Mouse (Mus musculus) frontal cortex, postnatal 25 days (tissue): ENCODE measurements at regions not wholly inside any gene's neighbourhood (a gene's known extent, or its start where the extent isn't known, plus 50 kb on each side); places are given as distances from the start of the nearest gene placed in this dataset.

Experiments
- DNase-seq, 2 experiments: peaks; one replicate each; pipeline ENCODE4 v3.0.0; 2022; ENCODE audit warnings: low spot score in 2 of 2

- DNase-seq, result no peak
These were observed 162.2 kb upstream of the Brinp1 start for GRCm38 (mm10) chr4:69116353-69116752.

- no peak for DNase-seq
These were observed 151.0 kb upstream of the Brinp1 start for GRCm38 (mm10) chr4:69105188-69105587.

- peak; percentile 5 to 8 for DNase-seq
These were observed 141.7 kb upstream of the Brinp1 start for GRCm38 (mm10) chr4:69095748-69096408.

DNA sequence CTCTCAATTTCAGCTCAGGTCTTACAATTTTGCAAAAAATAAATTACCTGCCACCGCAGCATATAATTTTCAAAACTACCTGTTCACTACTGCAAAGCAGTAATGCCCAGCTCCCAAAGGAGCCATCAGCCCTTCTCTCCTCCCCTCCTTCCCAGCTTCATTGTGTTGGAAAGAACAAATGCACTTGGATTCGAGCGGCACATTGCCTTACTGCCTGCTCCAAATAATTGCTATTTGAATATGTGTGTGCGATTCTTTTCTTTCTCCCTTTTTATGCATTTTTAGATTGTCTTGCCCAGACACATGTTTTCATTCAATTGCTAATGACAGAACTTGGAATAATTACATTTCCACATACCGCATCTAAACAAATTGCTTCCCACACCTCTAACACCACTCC is 123.9 kb upstream of the Brinp1 start:
- DNase-seq, result no peak

- no peak for DNase-seq
These were observed 123.1 kb upstream of the Brinp1 start for GRCm38 (mm10) chr4:69077316-69077715.

- DNase-seq, result no peak
These were observed 85.6 kb upstream of the Brinp1 start for GRCm38 (mm10) chr4:69039645-69040342.

DNA sequence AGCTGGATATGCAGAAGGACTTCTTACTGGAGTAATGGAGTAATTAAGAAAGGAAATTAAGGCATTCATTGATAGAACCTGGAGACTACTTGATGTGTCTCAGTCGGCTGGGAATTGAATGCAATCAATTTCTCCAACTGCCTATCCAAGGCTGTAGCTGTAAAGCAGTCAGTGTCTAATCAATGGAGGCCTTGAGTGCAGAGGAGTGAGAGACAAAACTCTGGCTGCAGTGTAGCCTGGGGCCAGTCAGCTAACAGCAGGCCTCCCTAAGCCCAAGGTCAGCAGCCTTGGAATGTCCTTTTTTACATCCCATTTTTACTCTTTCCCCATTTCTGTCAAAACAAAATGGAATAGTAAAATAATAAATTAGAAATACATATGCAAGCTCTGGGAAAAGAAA is 80.0 kb upstream of the Brinp1 start:
- no peak for DNase-seq

DNA sequence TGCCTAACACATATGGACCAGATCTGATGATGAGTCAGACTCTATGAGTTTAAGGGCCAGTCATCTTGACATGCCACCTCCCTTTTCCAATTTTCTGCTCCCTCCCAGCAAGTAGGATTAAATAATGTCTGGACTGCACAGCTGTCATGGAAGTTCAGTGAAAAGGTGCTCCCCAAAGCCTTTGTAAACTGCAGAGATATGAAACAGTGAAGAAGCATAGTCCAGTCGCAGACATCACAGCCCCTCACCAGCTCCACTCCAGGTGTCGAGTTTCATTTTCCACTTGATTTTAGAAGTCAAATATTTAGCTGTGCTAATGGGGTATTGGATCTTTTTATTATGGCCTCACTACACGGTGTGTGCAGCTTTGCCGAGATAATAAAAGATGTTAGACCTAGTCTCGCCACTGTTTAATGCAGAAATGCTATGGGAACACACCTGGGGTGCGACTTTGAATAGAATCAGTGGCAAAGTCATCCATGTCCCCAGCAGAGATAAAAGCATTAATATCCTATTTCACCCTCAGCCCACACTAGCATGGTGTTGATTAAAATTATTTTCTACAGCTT is 66.0 kb upstream of the Brinp1 start:
- no peak for DNase-seq

DNA sequence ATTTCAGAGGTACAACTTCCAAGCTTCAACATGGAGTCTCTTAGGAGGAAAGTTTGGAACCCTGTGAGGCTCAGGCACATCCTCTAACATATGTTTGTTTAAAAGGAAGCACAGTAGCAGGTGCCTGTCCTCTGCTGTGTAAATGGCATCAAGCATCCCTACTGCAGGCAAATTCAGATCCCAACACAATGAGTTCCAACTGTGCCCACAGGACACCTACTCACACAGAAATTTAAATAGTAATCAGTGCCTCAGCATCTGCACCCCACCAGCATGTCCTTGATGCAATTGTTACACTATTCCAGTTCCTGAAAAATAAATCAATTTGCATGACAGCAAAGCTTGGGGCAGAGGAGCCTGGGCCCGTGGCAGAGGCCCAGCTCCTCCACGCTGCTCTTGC is 61.2 kb upstream of the Brinp1 start:
- DNase-seq, result no peak
